Mouse (Mus musculus) heart, embryonic 12.5 days (tissue): ENCODE measurements around the gene Prn. TPM values are rescaled to one million over a fixed set of nuclear protein-coding genes. Genes with fewer than 3 reads are reported as not detected.

Experiments used
- ATAC-seq: fragments of 200-750 bp; cut with Nextera tagmentation; 2 replicates; pipeline ENCODE4 v1.8.0; 2017; ENCODE audit warnings: moderate TSS enrichment, moderate library complexity; ENCODE audit not compliant: insufficient number of reproducible peaks, low FRiP score
- H3K27ac ChIP-seq: fragments of 300-500 bp; sonication (generic); 2 replicates; pipeline ENCODE4 v1.5.1; 2016; ENCODE audit warnings: mild to moderate bottlenecking, moderate library complexity; ENCODE audit not compliant: poor library complexity, severe bottlenecking
- H3K27me3 ChIP-seq: fragments of 300-500 bp; sonication (generic); replicated peaks from 2 replicates; pipeline ENCODE4 v1.6.1; 2016; ENCODE audit warnings: mild to moderate bottlenecking, moderate library complexity
- H3K36me3 ChIP-seq: fragments of 300-500 bp; sonication (generic); 2 replicates; pipeline ENCODE4 v1.6.1; 2016; ENCODE audit warnings: mild to moderate bottlenecking, moderate library complexity
- H3K4me1 ChIP-seq: fragments of 300-500 bp; sonication (generic); replicated peaks from 2 replicates; pipeline ENCODE4 v1.6.1; 2016; ENCODE audit warnings: mild to moderate bottlenecking
- H3K4me2 ChIP-seq: fragments of 300-500 bp; sonication (generic); 2 replicates; pipeline ENCODE4 v1.6.1; 2016; ENCODE audit warnings: mild to moderate bottlenecking, moderate library complexity
- H3K4me3 ChIP-seq: fragments of 300-500 bp; sonication (generic); 2 replicates; pipeline ENCODE4 v1.5.1; 2016; ENCODE audit warnings: mild to moderate bottlenecking
- H3K9ac ChIP-seq: fragments of 300-500 bp; sonication (generic); 2 replicates; pipeline ENCODE4 v1.6.1; 2016; ENCODE audit warnings: mild to moderate bottlenecking, moderate library complexity
- H3K9me3 ChIP-seq: fragments of 300-500 bp; sonication (generic); replicated peaks from 2 replicates; pipeline ENCODE4 v1.6.1; 2016; ENCODE audit warnings: mild to moderate bottlenecking, moderate library complexity
- whole genome bisulfite sequencing: fragments of 180-500 bp; shearing (Covaris S2); methylation state at CpG from one replicate; pipeline ENCODE4 v1.1.7; 2016; 5-methylcytosine and 5-hydroxymethylcytosine counted together
- polyA plus RNA-seq: library from polyadenylated mRNA; unstranded; fragments of >200 nt; fragmentation: Nextera tagmentation; extraction: Ambion mirVana; gene quantifications from 2 replicates; pipeline ENCODE4 v1.2.1, GENCODE M21; 2016

Prn gene
- polyA plus RNA-seq, 1 experiment from 2014 or later, result 0.24 TPM

DNA sequence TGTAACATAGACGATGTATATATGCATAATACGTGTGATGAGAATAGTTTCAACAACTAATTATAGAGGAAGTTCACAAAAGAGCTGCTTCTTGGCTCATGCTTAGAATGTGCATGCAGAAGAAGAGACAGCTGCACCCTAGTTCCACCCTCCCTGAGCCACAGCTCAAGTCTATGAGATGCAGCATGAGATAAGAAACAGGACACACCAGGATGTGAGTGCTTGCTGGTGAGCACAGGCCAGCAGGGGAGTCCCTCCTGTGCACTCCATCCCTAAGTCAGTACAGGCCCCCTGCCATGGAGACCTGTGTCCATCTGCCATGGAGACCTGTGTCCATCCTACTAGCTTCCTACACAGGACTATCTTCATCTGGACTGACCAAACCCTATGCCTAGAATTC, 60.8 kb downstream of the Prn start:
- Histone ChIP-seq H3K27me3 (no peaks in the 10 kb centered on the region), H3K4me1 (no peaks in the 10 kb centered on the region), H3K36me3 (no peaks in the 10 kb centered on the region), H3K9ac (no peak overlapping the region), H3K27ac (no peak overlapping the region), H3K4me2 (no peak overlapping the region), H3K9me3 (no peaks in the 10 kb centered on the region), H3K4me3 (no peak overlapping the region)
- no peak for ATAC-seq
- WGBS, result 88% methylated on average over 2 of the region's 2 CpGs

GRCm38 (mm10) chr2:131971098-131971497, 61.3 kb downstream of the Prn start:
- Histone ChIP-seq H3K4me3 (no peak overlapping the region), H3K4me1 (no peaks in the 10 kb centered on the region), H3K36me3 (no peaks in the 10 kb centered on the region), H3K4me2 (no peak overlapping the region), H3K9ac (no peak overlapping the region), H3K9me3 (no peaks in the 10 kb centered on the region), H3K27ac (no peak overlapping the region), H3K27me3 (no peaks in the 10 kb centered on the region)
- ATAC-seq, result no peak
- 76% methylated on average over 4 of the region's 4 CpGs for WGBS

GRCm38 (mm10) chr2:131976663-131977062, 66.9 kb downstream of the Prn start:
- H3K4me2 ChIP-seq, result no peak overlapping the region
- 73% methylated on average over 3 of the region's 3 CpGs for WGBS
- H3K36me3 ChIP-seq, result no peaks in the 10 kb centered on the region
- peaks cover 21% of the 10 kb centered on the region for H3K4me1 ChIP-seq
- no peaks in the 10 kb centered on the region for H3K27me3 ChIP-seq
- H3K9ac ChIP-seq, result no peak overlapping the region
- peaks cover 10% of the 10 kb centered on the region for H3K9me3 ChIP-seq
- no peak overlapping the region for H3K27ac ChIP-seq
- no peak overlapping the region for H3K4me3 ChIP-seq
- no peak for ATAC-seq

- Histone ChIP-seq H3K27ac (peak overlapping the region; percentile 62), H3K9me3 (peaks cover 10% of the 10 kb centered on the region), H3K4me3 (0 out of 2 replicates have a peak overlapping the region, but pooled peaks have one; percentile 6), H3K27me3 (no peaks in the 10 kb centered on the region), H3K9ac (no peak overlapping the region), H3K4me2 (peak overlapping the region; percentile 53), H3K4me1 (peaks cover 22% of the 10 kb centered on the region), H3K36me3 (no peaks in the 10 kb centered on the region)
- ATAC-seq, result peak; percentile 74; the same call in 1 of the 2 replicates
- WGBS, result 7% methylated on average over 9 of the region's 9 CpGs
Observed at GRCm38 (mm10) chr2:131980866-131981265, 71.1 kb downstream of the Prn start.

GRCm38 (mm10) chr2:131982546-131983196, 72.9 kb downstream of the Prn start:
- H3K4me1 ChIP-seq, result peaks cover 22% of the 10 kb centered on the region
- peaks cover 5% of the 10 kb centered on the region for H3K9me3 ChIP-seq
- H3K4me3 ChIP-seq, result no peak overlapping the region
- H3K4me2 ChIP-seq, result no peak overlapping the region
- no peak overlapping the region for H3K9ac ChIP-seq
- H3K27ac ChIP-seq, result no peak overlapping the region
- no peaks in the 10 kb centered on the region for H3K27me3 ChIP-seq
- no peaks in the 10 kb centered on the region for H3K36me3 ChIP-seq
- no peak for ATAC-seq
- 17% methylated on average over 6 of the region's 6 CpGs for WGBS

DNA sequence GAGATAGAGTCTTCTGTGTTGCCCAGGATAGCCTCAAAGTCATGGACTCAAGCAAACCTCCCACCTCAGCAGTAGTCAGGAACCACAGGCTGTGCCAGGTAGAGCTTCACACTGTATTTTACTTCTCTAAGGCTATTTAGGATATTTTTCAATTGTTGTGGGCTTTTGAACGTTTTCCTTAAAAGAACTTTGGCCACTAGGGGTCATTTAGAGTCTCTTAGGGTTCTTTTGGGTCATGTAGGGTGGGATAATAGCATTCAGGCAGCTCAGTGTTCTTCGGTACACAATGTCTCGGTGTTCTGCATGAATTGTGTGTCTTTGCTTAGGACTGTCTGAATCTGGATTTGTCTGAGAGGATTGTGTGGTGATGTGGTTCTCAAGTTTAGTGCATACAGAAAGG, 78.2 kb downstream of the Prn start:
- Histone ChIP-seq H3K4me1 (peaks cover 14% of the 10 kb centered on the region; the same call in 1 of the 2 replicates), H3K4me3 (no peak overlapping the region), H3K9ac (no peak overlapping the region), H3K36me3 (no peaks in the 10 kb centered on the region), H3K27me3 (no peaks in the 10 kb centered on the region), H3K9me3 (no peaks in the 10 kb centered on the region), H3K27ac (no peak overlapping the region), H3K4me2 (no peak overlapping the region)
- no peak for ATAC-seq
- 51% methylated on average over 3 of the region's 3 CpGs for WGBS

- Histone ChIP-seq H3K9ac (no peak overlapping the region), H3K27ac (no peak overlapping the region), H3K4me3 (no peak overlapping the region), H3K4me1 (peaks cover 17% of the 10 kb centered on the region), H3K9me3 (no peaks in the 10 kb centered on the region), H3K27me3 (no peaks in the 10 kb centered on the region), H3K36me3 (no peaks in the 10 kb centered on the region), H3K4me2 (no peak overlapping the region)
- WGBS, result 64% methylated on average over 2 of the region's 2 CpGs
- no peak for ATAC-seq
Observed at GRCm38 (mm10) chr2:131988550-131988949, 78.8 kb downstream of the Prn start.

DNA sequence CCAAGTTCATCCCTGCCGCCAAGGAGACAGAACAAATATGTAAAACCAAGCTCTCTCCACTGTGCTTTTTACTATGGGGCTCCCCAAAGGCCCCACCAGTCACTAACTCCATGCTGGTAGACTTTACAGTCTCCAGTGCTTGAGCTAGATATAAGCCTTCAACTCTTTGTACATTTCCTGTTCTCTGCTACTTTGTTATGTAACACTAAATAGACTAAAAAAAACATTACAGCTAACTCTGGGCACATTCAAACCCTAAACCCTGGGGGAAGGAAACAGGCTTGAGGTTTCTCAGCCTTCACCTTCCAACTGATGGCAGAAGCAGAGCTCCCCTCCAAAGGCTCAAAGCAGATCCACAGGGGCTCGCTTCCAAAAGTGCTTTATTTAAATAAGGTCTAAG, 82.7 kb downstream of the Prn start:
- H3K9me3 ChIP-seq, result no peaks in the 10 kb centered on the region
- ATAC-seq, result no peak
- H3K4me3 ChIP-seq, result no peak overlapping the region
- 84% methylated on average over 2 of the region's 2 CpGs for WGBS
- no peak overlapping the region for H3K9ac ChIP-seq
- no peak overlapping the region for H3K27ac ChIP-seq
- peaks cover 41% of the 10 kb centered on the region for H3K4me1 ChIP-seq
- H3K4me2 ChIP-seq, result no peak overlapping the region
- H3K27me3 ChIP-seq, result no peaks in the 10 kb centered on the region; the same call in 1 of the 2 replicates
- no peaks in the 10 kb centered on the region for H3K36me3 ChIP-seq

GRCm38 (mm10) chr2:131993151-131993550, 83.4 kb downstream of the Prn start:
- no peak overlapping the region for H3K27ac ChIP-seq
- H3K4me3 ChIP-seq, result no peak overlapping the region
- H3K36me3 ChIP-seq, result no peaks in the 10 kb centered on the region
- no peak overlapping the region for H3K9ac ChIP-seq
- WGBS, result 66% methylated on average over 4 of the region's 4 CpGs
- no peak overlapping the region for H3K4me2 ChIP-seq
- H3K9me3 ChIP-seq, result no peaks in the 10 kb centered on the region
- peaks cover 42% of the 10 kb centered on the region for H3K4me1 ChIP-seq
- no peak for ATAC-seq
- no peaks in the 10 kb centered on the region; the same call in 1 of the 2 replicates for H3K27me3 ChIP-seq

- no peaks in the 10 kb centered on the region; the same call in 1 of the 2 replicates for H3K27me3 ChIP-seq
- H3K4me3 ChIP-seq, result no peak overlapping the region
- H3K4me1 ChIP-seq, result peaks cover 39% of the 10 kb centered on the region
- WGBS, result 33% methylated on average over 14 of the region's 14 CpGs
- no peaks in the 10 kb centered on the region for H3K36me3 ChIP-seq
- ATAC-seq, result no peak
- no peak overlapping the region for H3K27ac ChIP-seq
- no peak overlapping the region for H3K9ac ChIP-seq
- no peaks in the 10 kb centered on the region for H3K9me3 ChIP-seq
- peak overlapping the region; percentile 20 for H3K4me2 ChIP-seq
Observed at GRCm38 (mm10) chr2:131993563-131994088, 83.9 kb downstream of the Prn start.

- H3K27ac ChIP-seq, result no peak overlapping the region
- H3K36me3 ChIP-seq, result no peaks in the 10 kb centered on the region
- H3K27me3 ChIP-seq, result no peaks in the 10 kb centered on the region; the same call in 1 of the 2 replicates
- no peak overlapping the region for H3K9ac ChIP-seq
- ATAC-seq, result no peak
- H3K4me2 ChIP-seq, result no peak overlapping the region
- H3K4me3 ChIP-seq, result no peak overlapping the region
- H3K4me1 ChIP-seq, result peaks cover 39% of the 10 kb centered on the region
- 88% methylated on average over 6 of the region's 6 CpGs for WGBS
- no peaks in the 10 kb centered on the region for H3K9me3 ChIP-seq
Observed at GRCm38 (mm10) chr2:131994971-131995370, 85.2 kb downstream of the Prn start.

DNA sequence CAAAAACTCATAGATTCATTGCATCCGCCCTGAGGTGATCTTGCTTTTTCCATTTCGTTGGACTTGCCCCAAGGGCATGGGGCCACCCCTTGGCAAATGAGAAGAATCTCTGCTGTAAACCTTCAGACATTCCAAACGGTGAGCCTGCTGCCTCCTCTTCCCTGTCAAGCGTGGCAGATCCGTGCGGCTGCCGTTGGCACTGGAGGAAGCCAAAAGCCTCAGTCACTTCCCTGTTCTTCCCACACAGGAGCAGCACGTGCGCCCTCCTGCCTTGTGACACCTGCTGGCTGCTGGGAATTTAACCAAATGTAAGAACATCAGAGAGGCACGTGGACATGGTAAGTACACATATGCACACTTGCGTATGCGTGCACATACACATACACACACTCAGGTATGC, 86.0 kb downstream of the Prn start:
- H3K27ac ChIP-seq, result no peak overlapping the region
- no peak overlapping the region for H3K4me2 ChIP-seq
- 84% methylated on average over 12 of the region's 12 CpGs for WGBS
- no peaks in the 10 kb centered on the region; the same call in 1 of the 2 replicates for H3K27me3 ChIP-seq
- peaks cover 39% of the 10 kb centered on the region for H3K4me1 ChIP-seq
- no peak for ATAC-seq
- H3K4me3 ChIP-seq, result no peak overlapping the region
- H3K36me3 ChIP-seq, result no peaks in the 10 kb centered on the region
- no peak overlapping the region for H3K9ac ChIP-seq
- H3K9me3 ChIP-seq, result no peaks in the 10 kb centered on the region
